Mouse (Mus musculus) gastrocnemius, postnatal 25 days (tissue): ENCODE data around the gene Slc38a7. TPM values are rescaled to one million over a fixed set of nuclear protein-coding genes. Genes with fewer than 3 reads are reported as not detected.
"Not testable (repeated sequence)": the region's sequence is repeated elsewhere in the genome, so short reads cannot be mapped to it uniquely, and the experiment has no call there.

Source experiments
- DNase-seq: peaks from one replicate; pipeline ENCODE4 v3.0.0; 2022
- total RNA-seq, 2 experiments: library from RNA; stranded (reverse); gene quantifications; 1 replicate in 1 of 2; 2 replicates in 1 of 2; pipeline ENCODE4 v1.2.3; 2021

Gene Slc38a7
- total RNA-seq, 2 experiments from 2014 or later: 4.5 to 5.5 TPM

DNA sequence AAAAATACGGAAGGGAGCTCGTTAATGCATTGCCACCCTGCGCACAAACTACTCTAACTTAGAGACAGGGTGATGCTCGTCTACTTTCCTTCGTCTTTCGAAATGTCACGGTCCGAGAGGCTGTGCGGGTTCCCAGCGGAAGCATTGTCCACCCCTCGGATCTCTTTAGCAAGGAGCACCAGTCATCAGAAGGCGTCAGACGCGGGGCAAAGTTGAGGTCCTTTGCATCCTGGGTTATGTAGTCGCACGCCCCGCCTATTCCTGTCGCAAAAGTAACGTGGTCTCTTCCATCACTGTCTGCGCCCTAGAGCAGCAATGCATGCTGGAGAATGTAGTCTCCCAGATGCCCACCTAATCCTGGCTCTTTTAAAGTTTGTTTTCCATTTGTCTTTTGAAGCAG, 45.5 kb downstream of the Slc38a7 start:
- DNase-seq: peak; percentile 91

GRCm38 (mm10) chr8:95807331-95807843, 46.0 kb downstream of the Slc38a7 start, which contains the start of gene Cnot1:
Cnot1 (minus strand) TSS chr8:95807464.
- peak; percentile 99 for DNase-seq

DNA sequence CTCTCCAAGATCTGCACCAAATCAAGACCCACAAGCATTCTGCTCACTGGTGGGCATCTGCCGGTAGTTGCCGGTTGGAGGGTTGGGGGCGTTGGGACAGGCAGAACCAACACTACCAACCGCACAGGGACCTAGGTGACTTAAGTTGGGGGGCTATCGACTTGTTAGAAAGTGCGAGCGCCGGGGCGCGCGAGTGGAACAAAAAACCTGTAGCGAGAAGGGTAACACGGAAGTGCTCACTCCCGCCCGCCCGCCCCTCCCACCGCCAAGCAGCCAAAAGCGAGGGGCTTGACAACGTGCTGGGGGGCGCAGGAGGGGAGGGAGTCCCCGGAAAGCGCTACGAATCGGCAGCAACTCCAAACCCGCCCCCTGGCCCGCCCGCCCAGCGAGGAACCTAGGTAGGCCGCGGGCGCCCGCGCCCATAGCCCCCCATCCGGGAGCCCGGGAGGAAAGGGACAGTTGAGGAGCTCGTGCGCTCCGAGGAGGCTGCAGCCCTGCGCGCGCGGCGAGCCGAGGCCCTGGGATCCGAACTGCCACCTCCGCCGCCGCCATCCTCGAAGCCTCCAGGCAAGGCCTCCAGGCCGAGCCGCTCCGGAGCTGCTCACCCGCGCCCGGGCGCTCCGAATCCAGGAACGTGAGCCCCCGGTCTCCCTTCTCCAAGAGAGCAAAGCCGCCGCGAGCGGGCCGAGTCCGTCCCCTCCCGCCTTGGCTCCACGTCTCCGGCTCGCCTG, 46.7 kb downstream of the Slc38a7 start:
- DNase-seq: peak; percentile 50

GRCm38 (mm10) chr8:95805482-95805881, 47.9 kb downstream of the Slc38a7 start:
- no peak for DNase-seq

DNA sequence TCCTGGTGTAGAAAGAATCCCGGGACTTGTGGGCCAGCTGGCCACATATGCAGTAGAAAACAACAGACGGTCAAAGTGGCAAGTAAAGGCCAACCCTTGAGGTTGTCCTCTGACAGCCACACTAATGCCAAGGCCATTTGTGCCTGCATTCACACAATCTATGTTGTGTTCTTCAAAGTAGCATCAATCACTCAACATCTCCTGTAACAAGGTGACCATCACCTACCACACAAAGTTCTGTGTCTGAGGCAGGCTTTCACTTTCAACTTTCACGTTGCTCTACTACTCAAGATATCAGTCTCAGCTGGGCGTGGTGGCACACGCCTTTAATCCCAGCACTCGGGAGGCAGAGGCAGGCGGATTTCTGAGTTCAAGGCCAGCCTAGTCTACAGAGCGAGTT, 51.1 kb downstream of the Slc38a7 start:
- no peak for DNase-seq

- DNase-seq: no peak
Measured at GRCm38 (mm10) chr8:95801476-95802064, 51.8 kb downstream of the Slc38a7 start.

DNA sequence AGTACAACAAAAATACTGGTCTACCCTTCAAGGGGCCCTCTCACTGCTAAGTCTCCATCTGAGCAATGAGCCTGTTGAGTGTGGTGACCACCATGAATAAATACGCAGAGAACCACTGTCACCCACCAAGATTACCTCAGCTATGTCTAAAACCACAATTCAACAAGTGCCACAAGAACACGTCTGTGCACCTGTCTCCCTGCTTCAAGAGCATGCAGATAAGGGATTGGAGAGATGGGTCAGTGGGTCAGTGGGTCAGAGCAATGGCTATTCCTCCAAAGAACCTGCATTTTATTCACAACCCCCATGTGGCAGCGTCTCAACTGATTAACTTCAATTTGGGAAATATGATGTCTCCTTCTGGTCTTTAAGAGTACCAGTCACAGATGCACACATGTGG, 53.0 kb downstream of the Slc38a7 start:
- no peak for DNase-seq

GRCm38 (mm10) chr8:95799891-95800290, 53.4 kb downstream of the Slc38a7 start:
- DNase-seq: no peak

DNA sequence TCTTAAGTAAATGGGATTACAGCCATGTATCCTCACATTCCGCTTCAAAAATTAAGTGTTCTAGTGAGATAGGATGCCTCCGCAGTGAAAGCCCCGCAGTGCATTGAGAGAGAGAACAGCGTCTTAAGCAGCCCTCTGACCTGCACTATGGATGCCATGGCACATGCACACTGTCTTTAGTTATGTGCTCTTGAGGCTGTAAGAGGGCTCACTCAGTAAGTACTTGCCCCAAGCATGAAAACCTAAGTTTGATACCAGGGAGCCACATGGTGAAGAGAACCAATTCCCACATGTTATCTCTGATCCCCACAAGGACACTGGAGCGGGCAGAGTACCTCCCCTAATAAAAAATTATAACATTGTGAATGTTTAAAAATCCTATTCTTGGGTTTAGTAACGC, 54.2 kb downstream of the Slc38a7 start:
- no peak for DNase-seq

GRCm38 (mm10) chr8:95795333-95796061, 57.8 kb downstream of the Slc38a7 start:
- not testable (repeated sequence) for DNase-seq

Other genes with a start within 250 kb of the Slc38a7 start
- under 1 TPM; 0.38 to 0.67 TPM for gene Gins3, start 220.1 kb downstream of the Slc38a7 start, total RNA-seq
- 1 to 10 TPM; 4.6 to 5.9 TPM for gene Ndrg4, start 176.6 kb downstream of the Slc38a7 start, total RNA-seq
- 10 to 100 TPM in 1 of 2 experiments, 1 to 10 TPM in 1; 9.5 to 10.4 TPM for gene Setd6, start 137.7 kb downstream of the Slc38a7 start, total RNA-seq
- gene Cnot1, start 46.1 kb downstream of the Slc38a7 start, total RNA-seq: 10 to 100 TPM; 61.6 to 63.3 TPM
- gene Sap18b, start 28.2 kb downstream of the Slc38a7 start, total RNA-seq: 10 to 100 TPM; 85.4 to 87.5 TPM
- 100 to 1,000 TPM; 441 to 462 TPM for gene Got2, start 35.0 kb upstream of the Slc38a7 start, total RNA-seq